Mouse (Mus musculus): ENCODE data around the gene Mtrex. TPM values are rescaled to one million over a fixed set of nuclear protein-coding genes. Genes with fewer than 3 reads are reported as not detected.
A peak's percentile ranks its signal among the peaks of the same experiment; 100 is the strongest.

Gene Mtrex
- total RNA-seq, 2 experiments from 2014 or later = 86.2 to 113 TPM

GRCm38 (mm10) chr13:112835113-112835512 is 92.1 kb downstream of the Mtrex start:
- no peak for ATAC-seq (replicated peaks; ENCODE audit: low FRiP score, low TSS enrichment, poor library complexity, severe bottlenecking)

DNA sequence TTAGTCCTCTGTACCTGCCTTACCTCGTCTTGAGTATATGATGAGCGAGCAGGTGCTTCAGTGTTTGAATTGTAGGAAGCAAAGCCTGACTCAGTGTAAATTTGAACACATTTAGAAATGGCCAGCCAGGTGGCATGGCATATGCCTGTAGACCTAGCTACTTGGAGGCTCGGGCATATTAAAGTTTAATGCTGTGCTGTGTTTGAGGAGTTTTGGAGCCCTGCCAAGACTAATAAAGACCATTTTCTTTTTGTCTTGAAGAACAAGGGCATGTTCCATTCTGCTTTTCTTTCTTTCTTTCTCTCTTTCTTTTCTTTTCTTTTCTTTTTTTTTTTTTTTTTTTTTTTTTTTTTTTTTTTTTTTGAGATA is 93.3 kb downstream of the Mtrex start:
- no peak for ATAC-seq (replicated peaks; ENCODE audit: low FRiP score, low TSS enrichment, poor library complexity, severe bottlenecking)

DNA sequence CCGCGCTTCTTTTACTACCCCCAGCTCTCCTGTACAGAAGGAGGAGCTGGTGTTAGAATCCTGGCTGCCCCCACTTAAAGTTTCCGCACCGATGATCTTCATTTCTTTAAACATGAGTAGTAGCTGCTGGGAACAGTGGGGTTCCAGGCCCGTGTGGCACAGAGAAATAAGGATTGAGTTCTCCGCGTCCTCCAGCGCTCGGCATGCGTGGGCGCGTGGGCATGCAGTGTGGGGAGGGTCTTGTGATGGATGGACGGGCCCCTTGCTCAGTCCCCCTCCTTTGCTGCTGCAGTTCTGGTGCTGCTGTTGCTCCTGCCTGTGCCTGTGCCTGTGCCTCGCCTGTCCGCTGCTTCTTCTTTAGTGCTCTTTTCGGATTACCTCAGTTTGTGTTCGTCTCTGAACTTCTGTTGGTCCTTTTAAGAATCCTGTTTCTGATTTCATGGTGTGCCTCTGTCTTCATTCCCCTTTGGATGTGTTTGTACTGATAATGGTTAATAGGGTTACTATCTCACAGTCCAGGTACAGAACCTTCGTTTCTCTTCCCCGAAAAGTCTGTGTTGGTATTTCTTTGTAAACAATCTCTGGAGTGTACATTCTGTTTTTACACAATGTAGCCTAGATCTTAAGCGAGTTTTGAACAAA is 93.8 kb downstream of the Mtrex start:
- ATAC-seq (replicated peaks; ENCODE audit: low FRiP score, low TSS enrichment, poor library complexity, severe bottlenecking) = peak; percentile 22

GRCm38 (mm10) chr13:112832589-112832988 is 94.6 kb downstream of the Mtrex start:
- ATAC-seq (replicated peaks; ENCODE audit: low FRiP score, low TSS enrichment, poor library complexity, severe bottlenecking) = peak; percentile 71

- no peak for ATAC-seq (replicated peaks; ENCODE audit: low FRiP score, low TSS enrichment, poor library complexity, severe bottlenecking)
Measured at GRCm38 (mm10) chr13:112829619-112830018, 97.6 kb downstream of the Mtrex start.

- ATAC-seq (replicated peaks; ENCODE audit: low FRiP score, low TSS enrichment, poor library complexity, severe bottlenecking) = no peak
Measured at GRCm38 (mm10) chr13:112825479-112825878, 101.7 kb downstream of the Mtrex start.

DNA sequence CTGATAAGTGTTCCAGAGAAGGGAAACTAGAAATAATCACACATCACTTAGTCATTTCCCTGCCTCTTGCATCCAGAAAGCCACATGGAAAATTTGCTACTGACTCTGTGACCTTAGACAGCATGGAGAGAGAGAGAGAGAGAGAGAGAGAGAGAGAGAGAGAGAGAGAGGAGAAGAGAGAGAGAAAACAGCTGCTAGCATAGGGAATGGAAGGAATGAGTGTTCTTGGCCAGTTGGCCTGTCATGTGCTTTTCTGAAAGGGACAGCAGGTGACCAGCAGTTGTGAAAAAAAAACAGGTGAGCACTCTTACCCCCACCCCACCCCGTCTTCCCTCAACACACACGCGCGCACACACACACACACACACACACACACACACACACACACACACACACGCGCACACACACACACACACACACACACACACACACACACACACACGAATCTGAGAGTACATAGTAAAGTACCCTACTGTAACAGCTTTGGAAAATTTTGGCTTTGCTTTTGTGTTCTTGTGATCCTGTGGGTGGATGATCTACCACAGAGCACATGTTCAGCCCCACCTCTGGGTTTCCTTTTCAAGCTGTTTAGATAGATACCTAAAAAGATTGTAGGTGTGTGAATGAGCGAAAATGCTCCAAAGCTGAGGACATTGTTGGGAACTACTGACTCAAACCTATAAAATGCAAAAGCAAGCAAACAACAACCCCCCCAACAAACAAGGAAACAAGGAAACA is 103.1 kb downstream of the Mtrex start:
- ATAC-seq (replicated peaks; ENCODE audit: low FRiP score, low TSS enrichment, poor library complexity, severe bottlenecking) = peak; percentile 53; the same call in 1 of the 2 replicates

DNA sequence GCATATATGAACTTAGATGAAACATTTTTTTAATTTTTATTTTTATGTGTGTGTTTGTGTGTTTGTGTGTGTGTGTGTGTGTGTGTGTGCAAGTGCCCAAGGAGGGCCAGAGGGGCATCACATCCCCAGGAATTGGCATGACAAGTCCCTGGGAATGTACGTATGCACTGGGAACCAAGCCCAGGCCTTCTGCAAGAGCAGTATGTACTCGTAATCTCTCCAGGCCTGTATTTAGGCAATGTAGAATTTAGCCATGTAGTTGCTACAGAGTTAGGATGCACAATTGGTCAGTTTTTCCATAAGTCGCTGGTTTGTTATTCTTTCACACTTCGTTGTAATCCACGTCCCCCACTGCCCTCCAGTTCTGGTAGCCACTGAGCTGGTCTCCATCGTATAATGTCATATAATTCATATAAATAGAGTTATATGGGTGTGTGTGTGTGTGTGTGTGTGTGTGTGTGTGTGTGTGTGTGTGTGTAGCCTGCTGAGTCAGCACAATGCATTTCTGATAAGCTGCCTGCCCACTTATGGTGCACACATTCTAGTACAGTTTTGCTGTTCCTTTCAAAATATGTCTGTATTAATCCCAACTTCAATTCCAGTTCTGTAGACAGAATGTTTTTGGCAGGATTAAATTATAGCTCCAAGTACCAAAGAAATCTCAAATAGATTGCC is 103.8 kb downstream of the Mtrex start:
- no peak for ATAC-seq (replicated peaks; ENCODE audit: low FRiP score, low TSS enrichment, poor library complexity, severe bottlenecking)

DNA sequence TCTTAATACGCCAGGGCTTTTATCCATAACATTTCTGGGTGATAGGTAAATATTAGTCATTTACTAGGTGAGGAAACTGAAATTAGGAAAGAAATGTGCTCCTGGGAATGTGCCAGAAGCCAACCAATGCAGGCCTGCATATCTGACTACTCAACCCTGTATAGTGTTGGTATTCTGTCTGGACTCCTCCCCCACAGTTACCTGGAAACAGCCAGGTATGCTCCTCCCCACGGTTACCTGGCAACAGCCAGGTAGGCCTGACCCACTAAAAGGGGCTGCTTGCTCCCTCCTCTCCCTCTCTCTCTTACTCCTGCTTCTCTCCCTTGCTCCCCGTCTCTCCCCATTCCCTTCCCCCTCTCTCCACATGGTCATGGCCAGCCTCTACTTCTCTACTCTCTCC is 104.8 kb downstream of the Mtrex start:
- no peak for ATAC-seq (replicated peaks; ENCODE audit: low FRiP score, low TSS enrichment, poor library complexity, severe bottlenecking)

GRCm38 (mm10) chr13:112818125-112818524 is 109.1 kb downstream of the Mtrex start:
- ATAC-seq (replicated peaks; ENCODE audit: low FRiP score, low TSS enrichment, poor library complexity, severe bottlenecking) = no peak

Other genes starting within 250 kb of the Mtrex start
- gene Plpp1, start 126.6 kb downstream of the Mtrex start, total RNA-seq (2014; fragmentation: Nextera tagmentation) = 9.7 and 17.3 TPM in 2 replicates
- 8.3 and 19.3 TPM in 2 replicates for gene Plpp1, start 126.6 kb downstream of the Mtrex start, total RNA-seq (2017)
- gene Dhx29, start 56 bp upstream of the Mtrex start, total RNA-seq (2014; fragmentation: Nextera tagmentation) = 23.1 and 26.3 TPM in 2 replicates
- gene Dhx29, start 56 bp upstream of the Mtrex start, total RNA-seq (2017) = 34.5 and 39.3 TPM in 2 replicates
- gene Ccno, start 60.4 kb upstream of the Mtrex start, total RNA-seq (2014; fragmentation: Nextera tagmentation) = not detected in 2 replicates
- gene Ccno, start 60.4 kb upstream of the Mtrex start, total RNA-seq (2017) = 3.2 TPM in 1 of 2 replicates, not detected in the other
- gene Mcidas, start 66.4 kb upstream of the Mtrex start, total RNA-seq (2014; fragmentation: Nextera tagmentation) = not detected in 2 replicates
- gene Mcidas, start 66.4 kb upstream of the Mtrex start, total RNA-seq (2017) = not detected in 2 replicates
- gene Cdc20b, start 107.7 kb upstream of the Mtrex start, total RNA-seq (2014; fragmentation: Nextera tagmentation) = not detected in 2 replicates
- not detected in 2 replicates for gene Cdc20b, start 107.7 kb upstream of the Mtrex start, total RNA-seq (2017)
- gene Gpx8, start 119.0 kb upstream of the Mtrex start, total RNA-seq (2014; fragmentation: Nextera tagmentation) = not detected in 2 replicates
- not detected in 2 replicates for gene Gpx8, start 119.0 kb upstream of the Mtrex start, total RNA-seq (2017)
- gene Gzma, start 173.6 kb upstream of the Mtrex start, total RNA-seq (2014; fragmentation: Nextera tagmentation) = 1.2 and 8.1 TPM in 2 replicates
- 42.0 TPM in 1 of 2 replicates, not detected in the other for gene Gzma, start 173.6 kb upstream of the Mtrex start, total RNA-seq (2017)

Measured in megakaryocyte-erythroid progenitor cell, adult 5-6 weeks (primary cell).